Mouse (Mus musculus) testis, postnatal 10 days (tissue): ENCODE measurements at regions not wholly inside any gene's neighbourhood (a gene's known extent, or its start where the extent isn't known, plus 50 kb on each side); places are given as distances from the start of the nearest gene placed in this dataset.

Experiments used
- DNase-seq: peaks from one replicate; pipeline ENCODE4 v3.0.0; 2021; ENCODE audit warnings: low spot score

- DNase-seq: no peak
Observed at GRCm38 (mm10) chr13:110584765-110585164, 189.9 kb downstream of the Plk2 start.

- DNase-seq: no peak
Observed at GRCm38 (mm10) chr13:110594630-110595029, 199.8 kb downstream of the Plk2 start.

- DNase-seq: no peak
Observed at GRCm38 (mm10) chr13:110599666-110600065, 204.8 kb downstream of the Plk2 start.

GRCm38 (mm10) chr13:110600377-110600776 is 205.5 kb downstream of the Plk2 start:
- no peak for DNase-seq

- no peak for DNase-seq
Observed at GRCm38 (mm10) chr13:110601352-110601751, 206.5 kb downstream of the Plk2 start.

GRCm38 (mm10) chr13:110601840-110602239 is 207.0 kb downstream of the Plk2 start:
- DNase-seq: no peak

GRCm38 (mm10) chr13:110602894-110603293 is 208.0 kb downstream of the Plk2 start:
- no peak for DNase-seq

- DNase-seq: no peak
Observed at GRCm38 (mm10) chr13:110619010-110619409, 224.2 kb downstream of the Plk2 start.

GRCm38 (mm10) chr13:110627136-110627535 is 232.3 kb downstream of the Plk2 start:
- no peak for DNase-seq

- no peak for DNase-seq
Observed at GRCm38 (mm10) chr13:110627732-110628131, 232.9 kb downstream of the Plk2 start.

GRCm38 (mm10) chr13:110628201-110628600 is 233.4 kb downstream of the Plk2 start:
- DNase-seq: no peak

GRCm38 (mm10) chr13:110633261-110633781 is 238.5 kb downstream of the Plk2 start:
- DNase-seq: no peak

- DNase-seq: no peak
Observed at GRCm38 (mm10) chr13:110633899-110634298, 239.1 kb downstream of the Plk2 start.

GRCm38 (mm10) chr13:110642792-110643191 is 247.9 kb downstream of the Plk2 start:
- DNase-seq: no peak

GRCm38 (mm10) chr13:110643198-110643896 is 248.5 kb downstream of the Plk2 start:
- DNase-seq: no peak

GRCm38 (mm10) chr13:110643897-110644213 is 249.0 kb downstream of the Plk2 start:
- no peak for DNase-seq

- DNase-seq: no peak
Observed at GRCm38 (mm10) chr13:110649378-110649777, 254.5 kb downstream of the Plk2 start.

GRCm38 (mm10) chr13:110649870-110650497 is 255.1 kb downstream of the Plk2 start:
- no peak for DNase-seq

- DNase-seq: no peak
Observed at GRCm38 (mm10) chr13:110652201-110652600, 257.4 kb downstream of the Plk2 start.

GRCm38 (mm10) chr13:110665073-110665800 is 270.4 kb downstream of the Plk2 start:
- DNase-seq: no peak

- no peak for DNase-seq
Observed at GRCm38 (mm10) chr13:110667276-110667956, 272.6 kb downstream of the Plk2 start.

- DNase-seq: no peak
Observed at GRCm38 (mm10) chr13:110673536-110673935, 278.7 kb downstream of the Plk2 start.
